In genomic region chr5:36396491-36397383, GRCm38 (mm10) we compare ENCODE assay signal across 8 mouse cellular contexts. TPM values are rescaled to one million over a fixed set of nuclear protein-coding genes. Genes with fewer than 3 reads are reported as not detected.
DNase-seq lines count a peak whose midpoint lies in the region; ATAC-seq and TF ChIP-seq lines count a peak whose summit lies in the region.

No protein-coding gene starts in this region.

- ATAC-seq in neural tube, embryonic 11.5 days (ENCODE audit: insufficient read depth, low FRiP score, low TSS enrichment) = no peak
- ATAC-seq in forebrain, embryonic 12.5 days (ENCODE audit: low FRiP score) = no peak; the same call in 1 of the 2 replicates
- ATAC-seq in limb, embryonic 15.5 days (ENCODE audit: insufficient number of reproducible peaks, low FRiP score, low TSS enrichment, low read depth) = no peak

- WGBS in neural tube, embryonic 11.5 days = 6% methylated on average over 18 of the region's 18 CpGs
- WGBS in forebrain, embryonic 12.5 days = 5% methylated on average over 18 of the region's 18 CpGs
- whole genome bisulfite sequencing in limb, embryonic 15.5 days = 3% methylated on average over 18 of the region's 18 CpGs
- 5% methylated on average over 18 of the region's 18 CpGs for WGBS in olfactory bulb, adult 2 months
- 2% methylated on average over 18 of the region's 18 CpGs for WGBS in cerebellum, adult 2 months

- peak overlapping the region; percentile 90 for H3K9ac ChIP-seq in neural tube, embryonic 11.5 days (ENCODE audit: low read length)
- peak overlapping the region; percentile 87 for H3K9ac ChIP-seq in forebrain, embryonic 12.5 days
- H3K9ac ChIP-seq in limb, embryonic 15.5 days = peak overlapping the region; percentile 83

- H3K36me3 ChIP-seq in neural tube, embryonic 11.5 days (ENCODE audit: control insufficient read depth, insufficient read depth, low read length) = no peaks in the 10 kb centered on the region
- no peaks in the 10 kb centered on the region for H3K36me3 ChIP-seq in forebrain, embryonic 12.5 days (replicated peaks)
- no peaks in the 10 kb centered on the region for H3K36me3 ChIP-seq in limb, embryonic 15.5 days

- peak overlapping the region; percentile 100 for H3K4me2 ChIP-seq in neural tube, embryonic 11.5 days (ENCODE audit: low read depth)
- peak overlapping the region; percentile 99 for H3K4me2 ChIP-seq in forebrain, embryonic 12.5 days
- peak overlapping the region; percentile 99 for H3K4me2 ChIP-seq in limb, embryonic 15.5 days

- no peak for TF ChIP-seq CTCF in olfactory bulb, adult 2 months (IDR thresholded peaks at IDR 0.05; ENCODE audit: insufficient read depth, low read depth, low read length)
- no peak for TF ChIP-seq CTCF in cerebellum, adult 2 months (IDR thresholded peaks at IDR 0.05; ENCODE audit: borderline replicate concordance, insufficient read depth, low read depth, low read length)

- no peak overlapping the region for H3K27ac ChIP-seq in neural tube, embryonic 11.5 days (ENCODE audit: low read depth, low read length)
- no peak overlapping the region for H3K27ac ChIP-seq in forebrain, embryonic 12.5 days
- H3K27ac ChIP-seq in limb, embryonic 15.5 days = no peak overlapping the region; the same call in 1 of the 2 replicates
- H3K27ac ChIP-seq in olfactory bulb, adult 2 months (ENCODE audit: insufficient read depth, low read depth, low read length) = no peak overlapping the region
- H3K27ac ChIP-seq in cerebellum, adult 2 months (ENCODE audit: insufficient read depth, low read length) = no peak overlapping the region

- H3K4me1 ChIP-seq in neural tube, embryonic 11.5 days (ENCODE audit: control insufficient read depth, insufficient read depth, low read length) = peaks cover 4% of the 10 kb centered on the region; the same call in 1 of the 2 replicates
- peaks cover 30% of the 10 kb centered on the region for H3K4me1 ChIP-seq in forebrain, embryonic 12.5 days
- peaks cover 50% of the 10 kb centered on the region for H3K4me1 ChIP-seq in limb, embryonic 15.5 days
- peaks cover 39% of the 10 kb centered on the region for H3K4me1 ChIP-seq in olfactory bulb, adult 2 months (ENCODE audit: control insufficient read depth, insufficient read depth, low read length)
- H3K4me1 ChIP-seq in cerebellum, adult 2 months (ENCODE audit: control insufficient read depth, insufficient read depth, low read length) = no peaks in the 10 kb centered on the region; the same call in 1 of the 2 replicates

- H3K27me3 ChIP-seq in neural tube, embryonic 11.5 days (ENCODE audit: control insufficient read depth, insufficient read depth, low read length) = peaks cover 7% of the 10 kb centered on the region; the same call in 1 of the 2 replicates
- H3K27me3 ChIP-seq in forebrain, embryonic 12.5 days = peaks cover 61% of the 10 kb centered on the region
- peaks cover 20% of the 10 kb centered on the region for H3K27me3 ChIP-seq in limb, embryonic 15.5 days
- H3K27me3 ChIP-seq in cerebellum, adult 2 months (ENCODE audit: control insufficient read depth, insufficient read depth, low read length) = peaks cover 2% of the 10 kb centered on the region; the same call in 1 of the 2 replicates

- no peak for TF ChIP-seq POLR2A in olfactory bulb, adult 2 months (IDR thresholded peaks at IDR 0.05; ENCODE audit: insufficient read depth, low read depth, low read length)
- TF ChIP-seq POLR2A in cerebellum, adult 2 months (IDR thresholded peaks at IDR 0.05; ENCODE audit: borderline replicate concordance, insufficient read depth, low read length) = no peak

- H3K4me3 ChIP-seq in neural tube, embryonic 11.5 days (ENCODE audit: low read depth, low read length) = peak overlapping the region; percentile 73
- peak overlapping the region; percentile 71 for H3K4me3 ChIP-seq in forebrain, embryonic 12.5 days (replicated peaks)
- peak overlapping the region; percentile 80 for H3K4me3 ChIP-seq in limb, embryonic 15.5 days
- H3K4me3 ChIP-seq in olfactory bulb, adult 2 months (ENCODE audit: insufficient read depth, low read depth, low read length) = peak overlapping the region; percentile 88
- H3K4me3 ChIP-seq in cerebellum, adult 2 months (replicated peaks; ENCODE audit: insufficient read depth, low read depth, low read length) = no peak overlapping the region

- H3K9me3 ChIP-seq in neural tube, embryonic 11.5 days (ENCODE audit: control insufficient read depth, low read length) = no peaks in the 10 kb centered on the region
- H3K9me3 ChIP-seq in forebrain, embryonic 12.5 days = no peaks in the 10 kb centered on the region
- H3K9me3 ChIP-seq in limb, embryonic 15.5 days = no peaks in the 10 kb centered on the region

- no peak for DNase-seq in neural tube, embryonic 11.5 days (ENCODE audit: low spot score)
- no peak for DNase-seq in neural tube, embryonic 10.5 days (ENCODE audit: extremely low spot score, low spot score)
- DNase-seq in layer of hippocampus, postnatal 25 days (ENCODE audit: extremely low spot score in 1 of 2, low spot score in 1 of 2) = no peak
- no peak for DNase-seq in ovary, postnatal 14 days (ENCODE audit: low spot score)
- DNase-seq in cerebellum, adult 2 months = no peak

RNA-seq across cellular contexts. Expression of gene Sorcs2, which starts 1.2 kb away (rescaled TPM):
- 7.9 and 9.1 TPM in 2 replicates for polyA plus RNA-seq in neural tube, embryonic 11.5 days (2014; fragmentation: Nextera tagmentation; extraction: Ambion mirVana)
- 10.4 and 11.0 TPM in 2 replicates for polyA plus RNA-seq in forebrain, embryonic 12.5 days (2016; fragmentation: Nextera tagmentation; extraction: Ambion mirVana)
- polyA plus RNA-seq in limb, embryonic 15.5 days (2015; fragmentation: Nextera tagmentation; extraction: Ambion mirVana) = 25.4 and 26.6 TPM in 2 replicates
- not detected in 2 replicates for polyA plus RNA-seq in olfactory bulb, adult 2 months (2012; ENCODE audit: insufficient read depth, insufficient read length, low replicate concordance, missing spikeins)
- total RNA-seq in layer of hippocampus, postnatal 25 days (2021) = 10 to 100 TPM; 52.4 to 53.8 TPM
- 8.0 and 8.7 TPM in 2 replicates for polyA plus RNA-seq in cerebellum, adult 2 months (2012; rRNA removed)
